Mouse (Mus musculus) macrophage (primary cell): ENCODE data around the gene Pdcl. TPM values are rescaled to one million over a fixed set of nuclear protein-coding genes. Genes with fewer than 3 reads are reported as not detected.

Source experiments
- H3K27ac ChIP-seq: fragments of 350-480 bp; formaldehyde crosslinking; 2 replicates; pipeline ENCODE4 v1.9.0; 2021
- H3K36me3 ChIP-seq: fragments of 350-480 bp; formaldehyde crosslinking; 2 replicates; pipeline ENCODE4 v1.9.0; 2021; ENCODE audit errors: inconsistent target
- H3K4me3 ChIP-seq: fragments of 350-480 bp; formaldehyde crosslinking; 2 replicates; pipeline ENCODE4 v1.9.0; 2021; ENCODE audit errors: inconsistent target
- H3K79me2 ChIP-seq: fragments of 350-480 bp; formaldehyde crosslinking; 2 replicates; pipeline ENCODE4 v1.9.0; 2021; ENCODE audit errors: inconsistent target
- WGBS: methylation state at CpG from one replicate; pipeline ENCODE4 v1.1.7; 2026; ENCODE audit warnings: inconsistent platforms; ENCODE audit not compliant: missing documents; 5-methylcytosine and 5-hydroxymethylcytosine counted together
- polyA plus RNA-seq: library from polyadenylated mRNA; stranded (reverse); fragments of 250-400 nt; gene quantifications from 3 replicates; pipeline ENCODE4 v1.2.4, GENCODE M21; 2018; ENCODE audit warnings: inconsistent platforms
- total RNA-seq, 78 experiments: library from RNA; depleted of rRNA; stranded (reverse); fragments of 250-400 nt; gene quantifications; 1 replicate in 9 of 78; 2 replicates in 24 of 78; 3 replicates in 43 of 78; 4 replicates in 2 of 78; pipeline ENCODE4 v1.2.4; 2018; ENCODE audit warnings: inconsistent platforms in 56 of 78

The Pdcl gene
- total RNA-seq (2018; cell fraction: chromatin; rRNA removed), result 10 to 100 TPM in 9 of 26 experiments, 1 to 10 TPM in 17; 4.6 to 15.9 (median 9.0) TPM
- total RNA-seq (2018; cell fraction: cytosol; rRNA removed), result 10 to 100 TPM; 16.4 to 35.0 (median 25.8) TPM
- total RNA-seq (2018; cell fraction: nucleus; rRNA removed), result 10 to 100 TPM in 25 of 26 experiments, 1 to 10 TPM in 1; 9.2 to 30.8 (median 16.5) TPM
- 30.7 to 34.2 TPM (median 31.4 TPM) in 3 replicates for polyA plus RNA-seq

- Histone ChIP-seq H3K79me2 (peaks cover 17% of the 10 kb centered on the region; the same call in 1 of the 2 replicates), H3K36me3 (peaks cover 32% of the 10 kb centered on the region), H3K4me3 (peak within 1 kb of the TSS; percentile 65), H3K27ac (peak within 1 kb of the TSS; percentile 92)
- under 1% methylated on average over 42 of the region's 42 CpGs for WGBS
These were observed at the start of gene Pdcl for GRCm38 (mm10) chr2:37358633-37359540. Gene Pdcl, minus strand, starts transcription at chr2:37359332.

GRCm38 (mm10) chr2:37395539-37395938 is 36.4 kb upstream of the Pdcl start:
- WGBS, result 9% methylated on average over 1 of the region's 1 CpGs
- Histone ChIP-seq H3K27ac (no peak overlapping the region), H3K4me3 (no peak overlapping the region), H3K79me2 (no peaks in the 10 kb centered on the region), H3K36me3 (peaks cover 27% of the 10 kb centered on the region)

- Histone ChIP-seq H3K79me2 (no peaks in the 10 kb centered on the region), H3K4me3 (no peak overlapping the region), H3K27ac (no peak overlapping the region), H3K36me3 (peaks cover 55% of the 10 kb centered on the region)
- WGBS, result 96% methylated on average over 9 of the region's 9 CpGs
These were observed 23.8 kb upstream of the Pdcl start for GRCm38 (mm10) chr2:37382921-37383320.

GRCm38 (mm10) chr2:37380189-37380588 is 21.1 kb upstream of the Pdcl start:
- 58% methylated on average over 2 of the region's 2 CpGs for WGBS
- no peaks in the 10 kb centered on the region for H3K79me2 ChIP-seq
- H3K4me3 ChIP-seq, result no peak overlapping the region
- H3K36me3 ChIP-seq, result peaks cover 63% of the 10 kb centered on the region
- H3K27ac ChIP-seq, result no peak overlapping the region

GRCm38 (mm10) chr2:37376018-37376417 is 16.9 kb upstream of the Pdcl start:
- Histone ChIP-seq H3K4me3 (no peak overlapping the region), H3K27ac (no peak overlapping the region), H3K36me3 (peaks cover 43% of the 10 kb centered on the region), H3K79me2 (no peaks in the 10 kb centered on the region)
- 10% methylated on average over 1 of the region's 1 CpGs for WGBS

GRCm38 (mm10) chr2:37370651-37371050 is 11.5 kb upstream of the Pdcl start:
- no peak overlapping the region for H3K27ac ChIP-seq
- peaks cover 9% of the 10 kb centered on the region; the same call in 1 of the 2 replicates for H3K36me3 ChIP-seq
- no peak overlapping the region for H3K4me3 ChIP-seq
- WGBS, result 89% methylated on average over 2 of the region's 2 CpGs
- no peaks in the 10 kb centered on the region for H3K79me2 ChIP-seq

GRCm38 (mm10) chr2:37359908-37360307 is 776 bp upstream of the Pdcl start:
- peaks cover 21% of the 10 kb centered on the region for H3K36me3 ChIP-seq
- H3K4me3 ChIP-seq, result peak overlapping the region; percentile 65; the same call in 1 of the 2 replicates
- H3K27ac ChIP-seq, result peak overlapping the region; percentile 92
- peaks cover 17% of the 10 kb centered on the region; the same call in 1 of the 2 replicates for H3K79me2 ChIP-seq
- WGBS, result 100% methylated on average over 2 of the region's 2 CpGs

GRCm38 (mm10) chr2:37355571-37355970 is 3.6 kb downstream of the Pdcl start:
- Histone ChIP-seq H3K4me3 (no peak overlapping the region), H3K79me2 (peaks cover 17% of the 10 kb centered on the region; the same call in 1 of the 2 replicates), H3K27ac (no peak overlapping the region), H3K36me3 (peaks cover 63% of the 10 kb centered on the region)
- WGBS, result 92% methylated on average over 5 of the region's 5 CpGs

- Histone ChIP-seq H3K4me3 (no peak overlapping the region), H3K36me3 (peaks cover 58% of the 10 kb centered on the region), H3K27ac (no peak overlapping the region), H3K79me2 (no peaks in the 10 kb centered on the region)
- 82% methylated on average over 7 of the region's 7 CpGs for WGBS
These were observed 7.5 kb downstream of the Pdcl start for GRCm38 (mm10) chr2:37351671-37352070.

- WGBS, result 58% methylated on average over 10 of the region's 10 CpGs
These were observed 20.5 kb downstream of the Pdcl start for GRCm38 (mm10) chr2:37338497-37339187.

GRCm38 (mm10) chr2:37333321-37333720 is 25.8 kb downstream of the Pdcl start:
- 54% methylated on average over 2 of the region's 2 CpGs for WGBS
- Histone ChIP-seq H3K79me2 (no peaks in the 10 kb centered on the region), H3K27ac (peak overlapping the region; percentile 65), H3K36me3 (no peaks in the 10 kb centered on the region), H3K4me3 (no peak overlapping the region)

More at GRCm38 (mm10) chr2:37338497-37339187, 20.5 kb downstream of the Pdcl start:
- Histone ChIP-seq H3K36me3 (no peaks in the 10 kb centered on the region), H3K4me3 (no peak overlapping the region), H3K79me2 (no peaks in the 10 kb centered on the region), H3K27ac (no peak overlapping the region)

GRCm38 (mm10) chr2:37326215-37326614 is 32.9 kb downstream of the Pdcl start, which contains the start of gene Olfr368:
Gene Olfr368, plus strand, starts transcription at chr2:37326515.
- H3K36me3 ChIP-seq, result no peaks in the 10 kb centered on the region
- H3K4me3 ChIP-seq, result no peak within 1 kb of the TSS
- no peak within 1 kb of the TSS for H3K27ac ChIP-seq
- H3K79me2 ChIP-seq, result no peaks in the 10 kb centered on the region
- 73% methylated on average over 1 of the region's 1 CpGs for WGBS
